Mouse (Mus musculus) liver, embryonic 15.5 days (tissue): ENCODE results near the gene Pimreg. TPM values are rescaled to one million over a fixed set of nuclear protein-coding genes. Genes with fewer than 3 reads are reported as not detected.

Source experiments
- ATAC-seq: fragments of 200-750 bp; cut with Nextera tagmentation; 2 replicates; pipeline ENCODE4 v1.8.0; 2017; ENCODE audit warnings: moderate number of reproducible peaks, mild to moderate bottlenecking, moderate library complexity; ENCODE audit not compliant: insufficient read depth
- H3K27ac ChIP-seq: fragments of 300-500 bp; sonication (generic); replicated peaks from 2 replicates; pipeline ENCODE4 v1.5.1; 2015; ENCODE audit warnings: mild to moderate bottlenecking, inconsistent platforms
- H3K27me3 ChIP-seq: fragments of 300-500 bp; sonication (generic); 2 replicates; pipeline ENCODE4 v1.6.1; 2015; ENCODE audit warnings: mild to moderate bottlenecking, inconsistent platforms
- H3K36me3 ChIP-seq: fragments of 300-500 bp; sonication (generic); replicated peaks from 2 replicates; pipeline ENCODE4 v1.6.1; 2015; ENCODE audit warnings: moderate library complexity, mild to moderate bottlenecking, inconsistent platforms
- H3K4me1 ChIP-seq: fragments of 300-500 bp; sonication (generic); replicated peaks from 2 replicates; pipeline ENCODE4 v1.6.1; 2015; ENCODE audit warnings: inconsistent platforms
- H3K4me2 ChIP-seq: fragments of 300-500 bp; sonication (generic); 2 replicates; pipeline ENCODE4 v1.6.1; 2015; ENCODE audit warnings: moderate library complexity, mild to moderate bottlenecking, inconsistent platforms
- H3K4me3 ChIP-seq: fragments of 300-500 bp; sonication (generic); replicated peaks from 2 replicates; pipeline ENCODE4 v1.5.1; 2015; ENCODE audit warnings: mild to moderate bottlenecking, inconsistent platforms
- H3K9ac ChIP-seq: fragments of 300-500 bp; sonication (generic); 2 replicates; pipeline ENCODE4 v1.6.1; 2015; ENCODE audit warnings: moderate library complexity, mild to moderate bottlenecking, inconsistent platforms
- H3K9me3 ChIP-seq: fragments of 300-500 bp; sonication (generic); replicated peaks from 2 replicates; pipeline ENCODE4 v1.6.1; 2016; ENCODE audit warnings: inconsistent platforms
- WGBS: fragments of 180-500 bp; shearing (Covaris S2); methylation state at CpG from one replicate; pipeline ENCODE4 v1.1.7; 2015; ENCODE audit warnings: mixed read lengths; ENCODE audit not compliant: insufficient replicate concordance; 5-methylcytosine and 5-hydroxymethylcytosine counted together
- polyA plus RNA-seq: library from polyadenylated mRNA; unstranded; fragments of >200 nt; fragmentation: Nextera tagmentation; extraction: Ambion mirVana; gene quantifications from 2 replicates; pipeline ENCODE4 v1.2.1, GENCODE M21; 2015

Gene Pimreg
- polyA plus RNA-seq, 1 experiment from 2014 or later, result 20.6 TPM

DNA sequence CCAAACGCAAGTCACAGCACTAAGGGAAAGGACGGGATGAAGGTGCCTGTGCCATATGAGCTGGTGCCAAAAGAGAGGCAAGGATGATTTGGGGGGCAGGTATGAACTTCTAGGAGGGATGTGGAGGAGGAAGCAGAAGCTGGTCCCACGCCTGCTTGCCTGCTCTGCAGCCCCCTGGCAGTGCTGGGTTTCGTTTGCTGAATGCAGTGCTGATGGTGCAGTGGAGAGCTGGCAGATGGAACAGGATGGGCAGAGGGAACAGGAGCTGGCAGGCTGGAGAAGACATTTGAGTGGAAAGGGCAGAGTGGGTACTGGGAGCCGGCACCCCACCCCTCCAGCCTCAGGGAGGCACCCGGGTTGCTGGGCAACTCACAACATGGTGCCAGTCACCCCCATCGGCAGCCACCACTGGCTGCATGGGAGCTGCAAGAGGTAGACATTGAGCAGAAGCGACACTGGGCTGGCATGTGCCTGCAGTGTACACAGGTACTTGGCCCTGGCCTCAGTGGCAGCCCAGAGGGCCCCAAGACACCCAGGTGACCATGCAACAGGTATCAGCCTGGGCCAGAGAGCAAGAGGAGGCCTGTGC is 7.4 kb downstream of the Pimreg start:
- no peak overlapping the region for H3K4me2 ChIP-seq
- peaks cover 6% of the 10 kb centered on the region; the same call in 1 of the 2 replicates for H3K36me3 ChIP-seq
- H3K4me1 ChIP-seq, result peaks cover 9% of the 10 kb centered on the region; the same call in 1 of the 2 replicates
- WGBS, result 54% methylated on average over 8 of the region's 8 CpGs
- no peak overlapping the region for H3K4me3 ChIP-seq
- no peaks in the 10 kb centered on the region for H3K9me3 ChIP-seq
- no peak overlapping the region for H3K9ac ChIP-seq
- ATAC-seq, result no peak
- no peak overlapping the region for H3K27ac ChIP-seq
- H3K27me3 ChIP-seq, result peaks cover 53% of the 10 kb centered on the region

DNA sequence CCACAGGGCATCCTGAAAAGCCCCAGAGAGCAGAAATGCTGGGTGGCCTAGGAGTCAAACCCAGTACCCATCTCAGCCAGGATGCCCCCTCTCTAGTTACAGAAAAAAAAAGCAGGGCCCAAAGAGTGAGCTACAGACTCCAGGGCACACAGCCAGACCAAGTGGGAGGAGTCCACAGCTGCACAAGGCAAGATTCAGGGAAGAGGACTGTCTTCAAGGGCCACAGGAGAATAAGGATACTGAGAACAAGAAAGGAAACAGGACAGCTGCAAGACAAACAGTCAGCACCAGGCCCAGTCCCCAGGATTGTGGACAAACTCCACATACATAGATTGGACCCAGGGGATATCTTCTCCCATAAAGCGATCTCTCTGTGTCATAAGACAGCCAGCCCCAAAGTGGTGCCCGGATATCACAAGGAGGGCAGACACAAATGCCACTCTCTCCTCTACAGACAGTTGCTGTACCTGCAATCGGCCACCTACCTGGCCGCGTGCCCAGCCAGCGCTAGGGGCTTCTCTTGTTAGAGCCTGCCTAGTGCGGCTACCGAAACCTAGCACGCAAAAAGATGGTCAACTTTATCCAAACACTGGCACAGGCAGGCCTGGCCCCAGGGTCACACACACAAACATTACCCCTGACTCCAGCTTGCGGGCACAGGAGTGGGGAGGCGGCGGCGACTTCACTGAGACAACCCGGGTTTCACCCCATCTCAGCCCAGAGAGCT is 8.5 kb downstream of the Pimreg start:
- Histone ChIP-seq H3K9ac (no peak overlapping the region), H3K4me3 (peak overlapping the region; percentile 40), H3K4me2 (peak overlapping the region; percentile 62), H3K27ac (no peak overlapping the region), H3K27me3 (peaks cover 53% of the 10 kb centered on the region), H3K4me1 (peaks cover 9% of the 10 kb centered on the region; the same call in 1 of the 2 replicates), H3K36me3 (peaks cover 6% of the 10 kb centered on the region; the same call in 1 of the 2 replicates), H3K9me3 (no peaks in the 10 kb centered on the region)
- 28% methylated on average over 14 of the region's 14 CpGs for WGBS
- ATAC-seq, result no peak

GRCm38 (mm10) chr11:72050895-72051858 is 9.3 kb downstream of the Pimreg start:
- H3K27me3 ChIP-seq, result peaks cover 53% of the 10 kb centered on the region
- peak overlapping the region; percentile 62 for H3K4me2 ChIP-seq
- H3K36me3 ChIP-seq, result peaks cover 4% of the 10 kb centered on the region; the same call in 1 of the 2 replicates
- ATAC-seq, result no peak
- peaks cover 9% of the 10 kb centered on the region; the same call in 1 of the 2 replicates for H3K4me1 ChIP-seq
- H3K9me3 ChIP-seq, result no peaks in the 10 kb centered on the region
- peak overlapping the region; percentile 40 for H3K4me3 ChIP-seq
- no peak overlapping the region for H3K9ac ChIP-seq
- 2% methylated on average over 45 of the region's 45 CpGs for WGBS
- no peak overlapping the region for H3K27ac ChIP-seq

DNA sequence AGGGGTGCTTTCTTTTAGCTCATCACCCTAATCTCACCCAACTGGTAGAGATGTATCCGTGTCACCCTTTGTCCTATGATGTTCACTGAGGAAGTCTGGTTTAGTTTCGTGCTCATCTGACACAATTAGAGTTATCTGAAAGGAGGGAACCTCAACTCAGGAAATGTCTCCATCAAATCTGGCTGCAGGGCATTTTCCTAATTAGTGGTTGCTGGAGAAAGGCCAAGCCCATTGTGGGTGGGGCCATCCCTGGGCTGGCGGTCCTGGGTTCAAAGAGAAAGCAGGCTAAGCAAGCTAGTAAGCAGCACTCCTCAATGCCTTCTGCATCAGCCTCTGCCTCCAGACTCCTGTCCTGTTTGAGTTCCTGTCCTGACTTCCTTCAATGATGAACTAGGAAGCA is 10.4 kb downstream of the Pimreg start:
- Histone ChIP-seq H3K4me2 (no peak overlapping the region), H3K4me1 (peaks cover 9% of the 10 kb centered on the region; the same call in 1 of the 2 replicates), H3K9ac (no peak overlapping the region), H3K4me3 (no peak overlapping the region), H3K27ac (no peak overlapping the region), H3K9me3 (no peaks in the 10 kb centered on the region), H3K36me3 (no peaks in the 10 kb centered on the region), H3K27me3 (peaks cover 53% of the 10 kb centered on the region)
- no peak for ATAC-seq
- 29% methylated on average over 3 of the region's 3 CpGs for WGBS

GRCm38 (mm10) chr11:72052636-72053035 is 10.8 kb downstream of the Pimreg start:
- Histone ChIP-seq H3K9me3 (no peaks in the 10 kb centered on the region), H3K4me2 (no peak overlapping the region), H3K9ac (no peak overlapping the region), H3K27ac (no peak overlapping the region), H3K36me3 (no peaks in the 10 kb centered on the region), H3K4me3 (no peak overlapping the region), H3K27me3 (peaks cover 53% of the 10 kb centered on the region), H3K4me1 (peaks cover 9% of the 10 kb centered on the region; the same call in 1 of the 2 replicates)
- ATAC-seq, result no peak
- 6% methylated on average over 5 of the region's 5 CpGs for WGBS

DNA sequence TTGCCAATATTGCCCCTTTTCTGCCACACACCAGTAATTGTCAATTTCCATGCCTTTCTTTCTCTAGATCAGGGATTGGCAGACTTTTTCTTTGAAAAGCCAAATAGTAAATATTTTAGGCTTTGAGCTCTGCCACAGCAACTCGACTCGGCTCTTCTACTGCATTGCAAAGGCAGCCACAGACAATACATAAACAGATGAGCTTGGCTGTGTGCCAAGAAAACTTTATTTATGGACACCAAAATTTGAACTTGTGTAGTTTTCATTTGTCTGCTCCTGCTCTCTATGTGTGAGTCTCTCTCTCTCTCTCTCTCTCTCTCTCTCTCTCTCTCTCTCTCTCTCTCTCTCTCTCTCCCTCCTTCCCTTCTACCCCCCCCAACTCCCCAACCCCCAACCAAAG is 13.3 kb downstream of the Pimreg start:
- H3K27me3 ChIP-seq, result peaks cover 38% of the 10 kb centered on the region
- WGBS, result 38% methylated on average over 2 of the region's 2 CpGs
- H3K9ac ChIP-seq, result no peak overlapping the region
- no peak overlapping the region for H3K27ac ChIP-seq
- H3K4me1 ChIP-seq, result peaks cover 9% of the 10 kb centered on the region; the same call in 1 of the 2 replicates
- no peaks in the 10 kb centered on the region for H3K36me3 ChIP-seq
- no peak overlapping the region for H3K4me3 ChIP-seq
- H3K9me3 ChIP-seq, result no peaks in the 10 kb centered on the region
- no peak overlapping the region for H3K4me2 ChIP-seq
- no peak for ATAC-seq

GRCm38 (mm10) chr11:72057166-72057565 is 15.3 kb downstream of the Pimreg start:
- H3K9ac ChIP-seq, result no peak overlapping the region
- 33% methylated on average over 3 of the region's 3 CpGs for WGBS
- ATAC-seq, result no peak
- H3K4me3 ChIP-seq, result no peak overlapping the region
- no peak overlapping the region for H3K4me2 ChIP-seq
- no peaks in the 10 kb centered on the region for H3K9me3 ChIP-seq
- H3K27me3 ChIP-seq, result peaks cover 18% of the 10 kb centered on the region
- no peak overlapping the region for H3K27ac ChIP-seq
- no peaks in the 10 kb centered on the region for H3K36me3 ChIP-seq
- H3K4me1 ChIP-seq, result 0 out of 2 replicates have a peak, but pooled peaks cover 2% of the 10 kb centered on the region

GRCm38 (mm10) chr11:72060416-72060815 is 18.6 kb downstream of the Pimreg start:
- Histone ChIP-seq H3K9me3 (no peaks in the 10 kb centered on the region), H3K27ac (no peak overlapping the region), H3K27me3 (no peaks in the 10 kb centered on the region), H3K36me3 (no peaks in the 10 kb centered on the region), H3K4me2 (no peak overlapping the region), H3K4me3 (no peak overlapping the region), H3K4me1 (no peaks in the 10 kb centered on the region), H3K9ac (no peak overlapping the region)
- no peak for ATAC-seq
- WGBS, result 55% methylated on average over 9 of the region's 9 CpGs

- no peak overlapping the region for H3K9ac ChIP-seq
- H3K4me1 ChIP-seq, result no peaks in the 10 kb centered on the region
- H3K9me3 ChIP-seq, result no peaks in the 10 kb centered on the region
- H3K4me3 ChIP-seq, result no peak overlapping the region
- WGBS, result 58% methylated on average over 13 of the region's 13 CpGs
- no peaks in the 10 kb centered on the region for H3K36me3 ChIP-seq
- no peak overlapping the region for H3K4me2 ChIP-seq
- H3K27me3 ChIP-seq, result no peaks in the 10 kb centered on the region
- H3K27ac ChIP-seq, result no peak overlapping the region
- ATAC-seq, result no peak
Observed at GRCm38 (mm10) chr11:72061093-72061620, 19.3 kb downstream of the Pimreg start.

- Histone ChIP-seq H3K4me1 (no peaks in the 10 kb centered on the region), H3K9ac (no peak overlapping the region), H3K9me3 (no peaks in the 10 kb centered on the region), H3K27me3 (no peaks in the 10 kb centered on the region), H3K4me2 (no peak overlapping the region), H3K4me3 (no peak overlapping the region), H3K27ac (no peak overlapping the region), H3K36me3 (no peaks in the 10 kb centered on the region)
- 43% methylated on average over 6 of the region's 6 CpGs for WGBS
- no peak for ATAC-seq
Observed at GRCm38 (mm10) chr11:72064414-72064813, 22.6 kb downstream of the Pimreg start.
